Mouse (Mus musculus) frontal cortex, postnatal 25 days (tissue): ENCODE data around the gene Smim22.

Source experiments
- DNase-seq, 2 experiments: peaks; one replicate each; pipeline ENCODE4 v3.0.0; 2022; ENCODE audit warnings: low spot score in 2 of 2

Smim22 gene

GRCm38 (mm10) chr16:5007067-5007466, at the start of gene Smim22:
Gene Smim22, plus strand, starts transcription at chr16:5007288.
- DNase-seq = no peak

DNA sequence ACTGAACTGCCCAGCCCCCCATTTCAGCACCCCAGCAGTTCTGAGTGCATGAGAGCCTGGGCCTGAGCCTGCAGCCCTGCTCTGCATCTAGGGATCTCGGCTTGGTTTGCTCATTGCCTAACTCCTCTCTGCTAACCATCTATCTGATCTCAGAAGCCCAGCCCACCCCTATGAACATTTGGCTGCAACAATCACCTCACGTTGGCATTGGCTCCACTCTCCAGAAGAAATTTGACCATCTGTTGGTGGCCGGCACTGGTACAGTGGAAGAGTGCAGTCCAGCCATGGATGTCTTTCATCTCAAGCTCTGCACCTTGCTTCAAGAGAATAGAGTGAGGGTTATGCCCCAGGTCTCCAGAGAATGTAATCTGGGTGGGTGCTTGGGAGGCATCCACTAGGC, 49.6 kb upstream of the Smim22 start:
- DNase-seq = no peak

- DNase-seq = no peak
These were observed 46.8 kb upstream of the Smim22 start for GRCm38 (mm10) chr16:4960260-4960659.

GRCm38 (mm10) chr16:4963346-4963745, 43.7 kb upstream of the Smim22 start:
- no peak for DNase-seq

GRCm38 (mm10) chr16:4963797-4964709, 43.0 kb upstream of the Smim22 start, which contains the start of gene Anks3:
Gene Anks3, minus strand, starts transcription at chr16:4964205.
- DNase-seq = peak; percentile 98 to 99

GRCm38 (mm10) chr16:4964731-4965391, 42.2 kb upstream of the Smim22 start:
- DNase-seq = no peak

GRCm38 (mm10) chr16:4965392-4966129, 41.5 kb upstream of the Smim22 start:
- DNase-seq = no peak

GRCm38 (mm10) chr16:4968426-4968825, 38.7 kb upstream of the Smim22 start:
- DNase-seq = no peak

- DNase-seq = no peak
These were observed 37.8 kb upstream of the Smim22 start for GRCm38 (mm10) chr16:4969055-4969843.

DNA sequence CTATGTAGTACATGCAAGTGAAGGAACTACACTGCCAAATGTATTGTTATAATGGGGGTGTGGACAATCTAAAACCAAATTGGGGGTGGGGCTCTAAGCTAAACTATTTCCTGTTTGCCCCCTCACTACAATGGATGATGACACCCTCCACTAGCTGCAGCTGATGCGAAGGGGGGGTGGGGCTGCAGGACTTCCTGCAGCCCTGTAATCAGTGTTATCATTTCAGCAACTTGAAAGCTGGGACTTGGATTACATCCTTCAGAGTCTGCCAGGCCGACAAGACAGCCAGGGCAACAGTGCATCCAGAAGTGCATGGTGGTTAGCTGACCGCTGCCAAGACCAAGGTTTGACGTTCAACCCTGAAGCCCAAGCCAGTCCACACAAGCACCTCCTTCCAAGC, 35.5 kb upstream of the Smim22 start:
- DNase-seq = no peak

DNA sequence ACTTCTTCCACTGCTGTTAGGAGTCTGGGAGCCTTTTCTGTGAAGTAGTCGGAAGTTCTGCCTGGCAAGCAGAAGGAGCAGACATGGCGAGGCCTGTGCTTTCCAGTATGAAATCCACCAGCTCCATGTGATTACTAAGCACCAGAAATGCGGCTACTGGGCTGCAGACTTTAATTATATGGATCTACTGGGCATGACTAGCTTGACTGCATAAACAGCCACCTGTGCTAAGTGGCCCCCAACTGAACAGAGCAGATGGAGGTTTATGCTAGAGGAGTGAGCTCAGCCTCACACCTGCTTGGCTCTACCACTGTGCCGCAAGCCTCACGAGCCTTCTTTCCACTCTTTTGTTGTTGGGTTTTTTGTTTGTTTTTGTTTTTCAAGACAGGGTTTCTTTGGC, 32.6 kb upstream of the Smim22 start:
- DNase-seq = no peak

- no peak for DNase-seq
These were observed 30.9 kb upstream of the Smim22 start for GRCm38 (mm10) chr16:4976180-4976579.

DNA sequence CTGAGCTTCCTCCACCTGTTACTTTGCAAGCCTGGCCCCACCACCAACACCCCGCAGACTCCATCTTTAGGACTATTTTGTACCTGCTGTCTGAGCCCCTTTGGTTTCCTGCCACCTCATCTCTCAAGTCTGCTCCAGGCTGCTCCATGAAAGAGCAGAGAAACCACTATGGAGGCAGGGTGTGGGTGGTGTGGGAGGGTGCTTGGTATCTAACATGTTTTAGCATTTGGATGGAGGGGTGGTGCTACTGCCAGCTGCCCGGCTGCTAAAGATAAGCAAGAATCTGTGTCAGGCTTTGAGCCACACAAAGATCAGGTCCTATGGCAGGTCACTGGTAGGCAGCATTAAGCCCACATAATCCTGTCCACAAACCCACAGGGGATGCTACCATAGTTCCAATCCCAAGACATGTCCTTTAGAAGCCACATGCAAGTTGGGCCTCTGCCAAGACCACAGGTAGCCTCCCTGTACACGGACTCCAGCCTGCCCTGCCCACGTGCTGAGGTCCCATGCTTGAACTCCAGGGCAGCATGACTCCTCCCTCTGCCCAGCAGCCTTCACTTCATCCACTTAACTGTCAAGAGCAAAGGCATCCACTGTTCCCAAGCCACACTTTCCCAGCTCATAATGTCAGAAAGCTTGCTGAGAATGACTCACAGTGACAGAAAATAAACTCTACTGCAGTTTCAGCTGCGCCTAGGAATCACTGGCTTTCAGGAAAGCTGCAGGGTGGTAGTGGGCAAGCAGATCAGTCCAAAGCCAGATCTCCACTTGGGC, 28.6 kb upstream of the Smim22 start:
- DNase-seq = peak in 1 of 2 experiments; percentile 29

DNA sequence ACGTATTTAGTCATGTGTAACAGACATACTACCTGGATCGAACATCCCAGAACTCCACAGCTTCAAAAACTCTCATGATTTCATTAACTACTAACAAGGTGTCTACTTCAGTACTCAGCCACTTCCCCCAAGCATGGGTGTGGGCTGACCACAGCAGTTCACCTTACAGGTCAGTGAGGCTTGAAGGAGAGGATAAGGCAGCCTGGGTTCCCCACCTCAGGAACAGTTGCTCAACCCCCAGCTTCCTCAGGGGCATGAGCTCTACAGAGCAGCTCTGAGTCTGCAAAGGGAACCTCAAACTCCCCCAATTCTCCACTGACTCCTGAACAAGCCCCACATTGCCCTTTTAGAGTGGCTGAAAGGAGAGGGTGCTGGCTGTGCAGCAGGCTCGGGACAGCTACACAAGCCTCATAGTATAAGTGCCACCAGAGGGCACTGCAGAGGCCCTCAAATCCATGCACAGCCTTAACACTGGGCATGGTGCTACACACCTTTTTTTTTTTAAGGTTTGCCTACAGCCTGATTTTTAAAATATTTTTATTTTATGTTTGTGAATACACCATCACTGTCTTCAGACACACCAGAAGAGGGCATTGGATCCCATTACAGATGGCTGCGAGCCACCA, 27.2 kb upstream of the Smim22 start:
- DNase-seq = no peak

GRCm38 (mm10) chr16:4984717-4985116, 22.4 kb upstream of the Smim22 start:
- no peak for DNase-seq

DNA sequence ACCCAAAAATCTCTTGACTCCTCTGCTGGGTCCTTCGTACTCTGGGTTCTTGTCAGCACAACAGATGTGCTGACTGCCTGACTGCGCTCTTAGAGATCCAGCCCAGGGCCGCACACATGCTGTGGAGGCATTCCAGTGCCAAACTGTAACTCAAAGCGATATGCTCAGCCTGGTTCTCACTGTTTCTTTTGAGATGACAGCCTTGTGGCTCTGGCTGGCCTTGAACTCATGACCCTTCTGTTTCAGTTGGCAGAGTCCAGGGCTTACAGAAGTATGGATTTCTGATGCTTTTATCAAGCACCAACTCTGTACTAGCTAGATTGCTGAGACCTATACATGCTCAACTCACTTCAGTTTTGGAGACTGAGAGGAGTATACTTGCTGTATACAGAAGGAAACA, 13.8 kb upstream of the Smim22 start:
- DNase-seq = no peak

- no peak for DNase-seq
These were observed 9.5 kb upstream of the Smim22 start, which contains the start of gene Sept12 for GRCm38 (mm10) chr16:4997553-4997952. Gene Sept12, minus strand, starts transcription at chr16:4997852.

GRCm38 (mm10) chr16:4998984-4999383, 8.1 kb upstream of the Smim22 start:
- DNase-seq = no peak

DNA sequence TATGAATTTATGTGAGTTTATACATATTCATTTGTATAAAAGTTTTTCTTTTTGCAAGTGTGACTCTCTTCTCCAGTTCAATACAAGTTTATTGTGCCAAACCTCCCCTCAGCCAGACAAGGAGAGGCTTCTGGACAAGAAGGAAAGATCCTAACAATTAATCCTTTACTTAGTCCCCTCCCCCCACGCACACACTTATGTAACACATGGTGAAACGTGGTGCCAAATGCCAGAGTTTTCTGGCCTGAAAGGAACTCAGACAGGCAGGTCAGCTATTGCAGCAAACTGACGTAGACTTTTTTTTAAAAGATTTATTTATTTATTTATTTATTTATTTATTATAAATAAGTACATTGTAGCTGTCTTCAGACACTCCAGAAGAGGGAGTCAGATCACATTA, 6.5 kb upstream of the Smim22 start:
- DNase-seq = no peak

GRCm38 (mm10) chr16:5007492-5007891, 404 bp downstream of the Smim22 start:
- DNase-seq = no peak
